Mouse (Mus musculus) intestine, postnatal 0 days (tissue): ENCODE results near the gene Timm10b. TPM values are rescaled to one million over a fixed set of nuclear protein-coding genes. Genes with fewer than 3 reads are reported as not detected.
A peak's percentile ranks its signal among the peaks of the same experiment; 100 is the strongest.

Source experiments
- ATAC-seq: fragments of 200-750 bp; cut with Nextera tagmentation; 2 replicates; pipeline ENCODE4 v1.8.0; 2017; ENCODE audit warnings: mild to moderate bottlenecking, moderate TSS enrichment, moderate library complexity
- H3K27ac ChIP-seq: fragments of 300-500 bp; sonication (generic); 2 replicates; pipeline ENCODE4 v1.5.1; 2014; ENCODE audit warnings: mild to moderate bottlenecking, low read depth, low read length, moderate library complexity
- H3K27me3 ChIP-seq: fragments of 300-500 bp; sonication (generic); replicated peaks from 2 replicates; pipeline ENCODE4 v1.6.1; 2014; ENCODE audit warnings: low read length, mixed read lengths; ENCODE audit not compliant: control insufficient read depth, insufficient read depth
- H3K36me3 ChIP-seq: fragments of 300-500 bp; sonication (generic); 2 replicates; pipeline ENCODE4 v1.6.1; 2014; ENCODE audit warnings: mild to moderate bottlenecking, moderate library complexity; ENCODE audit not compliant: control insufficient read depth, insufficient read depth
- H3K4me1 ChIP-seq: fragments of 300-500 bp; sonication (generic); replicated peaks from 2 replicates; pipeline ENCODE4 v1.6.1; 2014; ENCODE audit warnings: antibody characterized with exemption, low read length, mixed read lengths; ENCODE audit not compliant: control insufficient read depth, insufficient read depth
- H3K4me2 ChIP-seq: fragments of 300-500 bp; sonication (generic); replicated peaks from 2 replicates; pipeline ENCODE4 v1.6.1; 2014; ENCODE audit warnings: low read depth, mild to moderate bottlenecking, moderate library complexity
- H3K4me3 ChIP-seq: fragments of 300-500 bp; sonication (generic); 2 replicates; pipeline ENCODE4 v1.5.1; 2014; ENCODE audit warnings: low read depth, low read length
- H3K9ac ChIP-seq: fragments of 300-500 bp; sonication (generic); 2 replicates; pipeline ENCODE4 v1.6.1; 2014; ENCODE audit warnings: mild to moderate bottlenecking, low read depth, low read length
- H3K9me3 ChIP-seq: fragments of 300-500 bp; sonication (generic); 2 replicates; pipeline ENCODE4 v1.6.1; 2016; ENCODE audit warnings: mixed run types; ENCODE audit not compliant: control insufficient read depth
- CTCF ChIP-seq: sonication (generic); IDR thresholded peaks from 2 replicates; pipeline ENCODE4 v1.5.1; 2016; ENCODE audit warnings: low read depth, mild to moderate bottlenecking, control low read depth, antibody characterized with exemption, moderate library complexity
- WGBS: fragments of 180-500 bp; shearing (Covaris S2); extraction: QIAGEN DNeasy Blood & Tissue Kit; methylation state at CpG from one replicate; pipeline ENCODE4 v1.1.7; 2014; 5-methylcytosine and 5-hydroxymethylcytosine counted together
- polyA plus RNA-seq: library from polyadenylated mRNA; unstranded; fragments of >200 nt; fragmentation: Nextera tagmentation; extraction: Ambion mirVana; gene quantifications from 2 replicates; pipeline ENCODE4 v1.2.1, GENCODE M21; 2015

Gene Timm10b
- polyA plus RNA-seq, 1 experiment from 2014 or later: 177 TPM

DNA sequence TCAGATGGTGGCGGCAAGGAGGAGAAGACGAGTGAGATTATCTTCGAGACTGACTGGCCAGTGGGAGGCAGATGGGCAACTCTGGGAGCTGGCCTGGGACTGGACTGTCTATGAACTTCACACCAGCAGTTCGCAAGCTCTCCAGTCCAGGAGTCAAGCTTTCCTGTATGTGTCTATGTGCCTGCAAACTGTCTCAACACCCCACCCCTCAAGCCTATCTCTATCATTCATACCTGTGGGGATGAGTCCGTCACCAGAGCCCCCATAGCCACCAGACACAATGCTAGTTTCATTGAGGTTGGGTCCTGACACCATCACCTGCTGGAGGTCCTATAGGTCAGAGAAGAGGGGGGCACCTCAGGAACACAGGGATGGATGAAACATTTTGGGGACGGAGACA, 1.1 kb upstream of the Timm10b start:
- no peak for ATAC-seq

DNA sequence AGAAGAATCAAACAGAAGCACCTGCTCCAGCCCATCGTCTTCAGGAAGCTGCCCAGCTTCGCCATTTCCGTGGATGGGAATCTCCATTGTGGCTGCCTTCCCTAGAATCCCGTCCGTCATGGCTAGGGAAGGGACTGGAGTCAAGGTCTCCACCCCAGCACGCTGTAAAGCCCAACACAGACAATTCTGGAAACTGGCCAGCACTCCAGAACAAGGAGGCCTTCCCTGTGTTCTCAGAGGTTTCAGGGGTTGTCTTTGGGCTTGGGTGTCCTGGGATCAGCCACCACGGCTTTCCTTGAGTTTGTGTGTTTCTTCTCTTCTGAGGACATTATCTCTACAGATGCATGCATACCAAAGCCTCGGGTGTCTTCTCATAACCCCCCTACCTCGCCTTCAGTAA, 552 bp upstream of the Timm10b start:
- Histone ChIP-seq H3K9ac (peak overlapping the region; percentile 68), H3K4me2 (peak overlapping the region; percentile 88), H3K36me3 (peaks cover 37% of the 10 kb centered on the region), H3K27me3 (no peaks in the 10 kb centered on the region), H3K4me1 (peaks cover 8% of the 10 kb centered on the region; the same call in 1 of the 2 replicates), H3K9me3 (no peaks in the 10 kb centered on the region), H3K27ac (no peak overlapping the region), H3K4me3 (peak overlapping the region; percentile 87)
- no peak for TF ChIP-seq CTCF
- ATAC-seq: no peak
- 56% methylated on average over 9 of the region's 9 CpGs for WGBS

More for the DNA sequence above, 1.1 kb upstream of the Timm10b start:
- Histone ChIP-seq H3K36me3 (peaks cover 35% of the 10 kb centered on the region), H3K9me3 (no peaks in the 10 kb centered on the region), H3K27me3 (no peaks in the 10 kb centered on the region), H3K4me1 (peaks cover 8% of the 10 kb centered on the region; the same call in 1 of the 2 replicates), H3K4me3 (no peak overlapping the region), H3K27ac (no peak overlapping the region), H3K9ac (no peak overlapping the region), H3K4me2 (peak overlapping the region; percentile 88; the same call in 1 of the 2 replicates)
- 92% methylated on average over 6 of the region's 6 CpGs for WGBS
- TF ChIP-seq CTCF: no peak

DNA sequence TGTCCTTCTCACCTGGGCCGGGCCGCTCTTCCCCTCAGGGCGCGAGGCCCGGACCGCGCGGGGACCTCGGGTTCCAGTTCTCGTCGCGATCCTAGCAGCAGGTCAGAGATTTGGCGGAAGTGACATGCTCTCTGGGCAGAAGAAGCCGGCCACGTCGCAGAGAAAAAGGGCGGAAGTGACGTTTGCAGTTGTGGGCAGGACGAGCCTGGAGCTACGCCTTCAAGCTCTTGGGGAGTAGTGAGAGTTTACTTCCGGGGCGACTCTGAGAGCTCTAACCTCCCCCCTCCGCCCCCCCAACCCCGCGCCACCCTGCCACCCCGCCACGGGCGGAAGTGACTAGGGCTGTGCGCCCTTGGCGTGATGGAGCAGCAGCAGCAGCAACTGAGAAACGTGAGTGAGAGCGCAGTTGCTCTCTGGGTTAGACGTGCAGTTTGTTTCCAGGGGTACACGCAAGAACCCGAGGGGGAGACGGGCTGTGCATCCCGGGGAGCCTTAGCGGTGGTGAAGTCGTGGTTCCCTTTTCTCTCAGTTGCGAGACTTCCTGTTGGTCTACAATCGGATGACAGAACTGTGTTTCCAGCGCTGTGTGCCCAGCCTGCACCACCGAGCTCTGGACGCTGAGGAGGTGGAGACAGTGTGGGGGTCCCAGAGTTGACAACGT, 507 bp downstream of the Timm10b start, which contains the start of the genes Arfip2 and Gm45799:
Gene Arfip2 (minus strand): TSS at position 184 of the 661 bp plus-strand sequence.
Gene Gm45799 (plus strand): TSS at position 320 of the 661 bp plus-strand sequence.
- H3K9me3 ChIP-seq: no peaks in the 10 kb centered on the region
- peaks cover 8% of the 10 kb centered on the region; the same call in 1 of the 2 replicates for H3K4me1 ChIP-seq
- peak within 1 kb of the TSS; percentile 74 for H3K27ac ChIP-seq
- peak within 1 kb of the TSS; percentile 87 for H3K4me3 ChIP-seq
- H3K4me2 ChIP-seq: peak within 1 kb of the TSS; percentile 88
- under 1% methylated on average over 45 of the region's 45 CpGs for WGBS
- TF ChIP-seq CTCF: no peak
- H3K27me3 ChIP-seq: no peaks in the 10 kb centered on the region
- peak; percentile 98 for ATAC-seq
- peaks cover 36% of the 10 kb centered on the region for H3K36me3 ChIP-seq
- H3K9ac ChIP-seq: peak within 1 kb of the TSS; percentile 72

DNA sequence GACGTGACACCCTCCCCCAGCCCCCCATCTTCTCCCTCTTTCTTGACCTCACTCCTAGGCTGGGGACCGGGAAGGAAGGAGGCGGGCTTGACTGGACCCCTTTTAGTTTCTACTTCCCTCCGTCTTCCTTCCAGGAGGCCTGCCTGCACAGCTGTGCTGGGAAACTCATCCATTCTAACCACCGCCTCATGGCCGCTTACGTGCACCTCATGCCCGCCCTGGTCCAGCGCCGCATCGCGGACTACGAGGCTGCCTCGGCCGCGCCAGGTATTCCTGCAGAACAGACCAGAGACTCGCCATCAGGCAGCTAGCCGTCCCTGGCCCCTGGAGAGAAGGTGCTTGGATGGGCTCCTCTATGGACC, 1.0 kb downstream of the Timm10b start:
- peaks cover 8% of the 10 kb centered on the region; the same call in 1 of the 2 replicates for H3K4me1 ChIP-seq
- H3K27me3 ChIP-seq: no peaks in the 10 kb centered on the region
- H3K9ac ChIP-seq: peak overlapping the region; percentile 72
- peaks cover 31% of the 10 kb centered on the region for H3K36me3 ChIP-seq
- H3K27ac ChIP-seq: peak overlapping the region; percentile 74
- H3K4me3 ChIP-seq: peak overlapping the region; percentile 87
- 1% methylated on average over 18 of the region's 18 CpGs for WGBS
- peak overlapping the region; percentile 88 for H3K4me2 ChIP-seq
- peak; percentile 15; the same call in 1 of the 2 replicates for ATAC-seq
- no peaks in the 10 kb centered on the region for H3K9me3 ChIP-seq
- TF ChIP-seq CTCF: peak; percentile 33

DNA sequence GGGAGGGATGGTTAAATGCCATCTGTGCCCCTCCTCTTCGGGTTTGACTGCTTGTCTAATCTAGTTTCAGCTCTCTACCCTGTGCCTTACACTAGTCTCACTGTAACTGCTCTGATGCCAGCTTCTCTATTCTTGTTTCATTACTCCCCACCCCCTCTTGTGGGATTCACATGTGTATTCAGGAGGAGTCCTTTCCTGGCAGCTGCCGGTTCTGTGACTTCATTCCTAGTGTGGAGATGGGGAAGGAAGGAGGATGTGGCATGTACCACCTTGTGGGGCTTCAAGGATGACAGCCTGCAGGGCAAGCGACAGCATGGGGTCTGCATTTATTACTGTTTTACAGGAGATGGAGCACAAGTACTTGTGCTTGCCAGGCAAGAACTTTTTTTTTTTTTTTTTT, 2.1 kb downstream of the Timm10b start:
- no peaks in the 10 kb centered on the region for H3K27me3 ChIP-seq
- ATAC-seq: no peak
- H3K4me3 ChIP-seq: no peak overlapping the region
- WGBS: 58% methylated on average over 3 of the region's 3 CpGs
- TF ChIP-seq CTCF: no peak
- no peak overlapping the region for H3K27ac ChIP-seq
- no peaks in the 10 kb centered on the region for H3K9me3 ChIP-seq
- no peak overlapping the region for H3K9ac ChIP-seq
- H3K4me1 ChIP-seq: peaks cover 8% of the 10 kb centered on the region; the same call in 1 of the 2 replicates
- H3K36me3 ChIP-seq: peaks cover 21% of the 10 kb centered on the region
- peak overlapping the region; percentile 17; the same call in 1 of the 2 replicates for H3K4me2 ChIP-seq

GRCm38 (mm10) chr7:105650639-105651435, 11.0 kb downstream of the Timm10b start, which contains the start of gene Dnhd1:
Dnhd1 (plus strand) TSS chr7:105650827.
- no peaks in the 10 kb centered on the region for H3K36me3 ChIP-seq
- peak within 1 kb of the TSS; percentile 22; the same call in 1 of the 2 replicates for H3K27ac ChIP-seq
- ATAC-seq: peak; percentile 100
- peak within 1 kb of the TSS; percentile 43 for H3K9ac ChIP-seq
- H3K27me3 ChIP-seq: no peaks in the 10 kb centered on the region
- 2% methylated on average over 17 of the region's 17 CpGs for WGBS
- TF ChIP-seq CTCF: peak; percentile 74
- H3K4me3 ChIP-seq: peak within 1 kb of the TSS; percentile 45
- H3K9me3 ChIP-seq: no peaks in the 10 kb centered on the region
- H3K4me1 ChIP-seq: no peaks in the 10 kb centered on the region
- H3K4me2 ChIP-seq: peak within 1 kb of the TSS; percentile 81
